Mouse (Mus musculus) T-helper 1 cell (primary cell): Measurements from ENCODE around the gene Tectb.
"Not testable (repeated sequence)": the region's sequence is repeated elsewhere in the genome, so short reads cannot be mapped to it uniquely, and the experiment has no call there.

Experiments used
- in situ Hi-C: fragments of 300-600 bp; cut with MboI, MseI; formaldehyde crosslinking; loops from one replicate; pipeline ENCODE4 v1.15.1; 2025; ENCODE audit warnings: high pct_unique_total_duplicates

The Tectb gene

DNA sequence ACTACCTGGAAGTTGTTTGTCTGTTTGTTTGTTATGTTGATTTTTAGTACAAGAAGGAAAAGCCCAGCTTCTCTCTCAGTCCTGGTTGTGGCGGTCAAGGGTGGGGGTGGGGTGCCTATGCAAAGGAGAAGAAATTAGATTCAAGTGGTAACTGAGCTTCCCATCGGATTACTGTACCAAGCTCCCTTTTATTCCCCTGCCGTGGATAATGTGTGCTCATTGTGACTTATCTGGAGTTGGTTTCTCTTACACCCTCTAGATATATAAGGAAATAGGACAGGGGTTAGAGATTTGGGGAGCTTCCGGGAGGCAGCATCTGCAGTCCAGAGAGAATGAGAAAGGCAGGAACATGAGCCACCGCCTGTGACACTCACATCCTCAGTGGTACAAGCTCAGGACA, at the start of gene Tectb:
Gene Tectb, plus strand, starts transcription at position 301 of the 400 bp plus-strand sequence.
- in situ Hi-C loops: no loop called here

DNA sequence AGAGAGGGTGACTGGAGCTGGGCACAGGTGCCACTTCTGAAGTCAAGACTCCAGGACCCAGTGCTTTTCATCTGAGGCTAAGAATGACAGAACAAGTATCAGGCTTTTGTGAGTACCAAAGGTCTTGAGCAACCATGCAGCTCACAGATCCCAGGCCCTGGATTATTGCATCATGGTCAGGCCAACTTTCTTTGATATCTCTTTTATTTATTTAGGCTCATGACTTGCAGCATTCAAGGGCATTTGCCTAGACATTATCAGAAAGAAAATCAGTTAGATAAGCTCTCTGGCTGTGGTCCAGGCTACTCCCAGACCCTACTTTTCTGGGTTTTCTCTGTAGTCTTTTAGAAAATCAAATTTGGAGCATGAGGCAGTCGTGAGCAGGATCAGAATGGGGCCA, 48.8 kb upstream of the Tectb start:
- in situ Hi-C loops: loop anchor here (5.0 kb wide), 1 partner anchor 104 kb away; no protein-coding TSS in a partner anchor

DNA sequence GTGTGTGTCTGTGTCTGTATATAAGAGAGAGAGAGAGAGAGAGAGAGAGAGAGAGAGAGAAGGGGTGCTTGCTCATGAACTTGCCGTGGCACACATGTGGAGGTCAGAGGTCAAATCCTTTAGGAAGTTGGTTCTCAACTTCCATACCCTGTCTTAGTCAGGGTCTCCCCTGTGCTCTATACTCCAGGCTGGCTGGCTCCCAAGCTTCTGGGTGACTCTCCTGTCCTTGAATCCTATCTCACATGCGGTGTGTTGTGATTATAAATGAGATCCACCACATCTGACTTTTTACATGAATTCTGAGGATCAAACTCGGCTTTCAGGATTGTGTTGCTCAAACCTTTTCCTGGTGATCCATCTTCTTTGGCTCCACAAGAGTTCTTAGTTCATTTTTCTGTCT, 48.1 kb upstream of the Tectb start:
- in situ Hi-C loops: loop anchor here (5.0 kb wide), 1 partner anchor 105 kb away; no protein-coding TSS in a partner anchor

DNA sequence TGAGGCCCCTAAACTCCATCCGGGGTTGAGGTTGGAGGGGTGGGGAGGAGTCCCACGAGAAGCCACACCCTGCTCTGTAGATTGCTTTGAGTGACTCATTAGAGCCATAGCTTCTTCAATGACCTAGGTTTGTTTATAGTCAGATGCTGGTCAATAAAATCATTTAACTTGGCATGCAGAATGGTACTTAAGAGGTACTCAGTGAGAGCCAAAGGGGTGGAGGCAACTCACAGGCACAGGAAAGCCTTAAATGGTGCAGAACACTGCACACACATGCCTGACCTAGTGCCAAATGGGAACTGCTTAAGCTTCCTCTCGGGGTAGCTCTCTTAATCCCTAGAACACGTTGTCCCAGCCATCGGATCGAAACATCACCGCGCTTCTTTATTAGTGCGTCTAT, 46.0 kb upstream of the Tectb start:
- in situ Hi-C loops: loop anchor here (5.0 kb wide), 1 partner anchor 107 kb away; no protein-coding TSS in a partner anchor

DNA sequence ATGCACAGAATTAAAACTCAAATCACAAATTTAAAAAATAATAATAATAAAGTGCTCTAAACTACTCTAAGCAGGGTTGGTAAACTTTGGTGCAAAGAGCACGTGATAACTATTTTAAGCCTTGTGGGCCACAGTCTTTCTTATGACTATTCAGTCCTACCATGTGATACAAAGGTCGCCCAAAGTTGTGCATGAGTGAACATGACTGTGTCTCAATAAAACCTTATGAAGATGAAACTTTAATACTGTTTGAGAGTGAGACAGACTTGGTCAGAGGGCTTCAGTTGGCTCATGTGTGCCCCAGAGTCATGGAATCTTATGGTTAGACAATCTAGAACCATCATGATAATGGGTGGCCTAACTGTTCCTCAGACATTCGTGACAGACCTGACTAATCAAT, 44.6 kb upstream of the Tectb start:
- in situ Hi-C loops: no loop called here

DNA sequence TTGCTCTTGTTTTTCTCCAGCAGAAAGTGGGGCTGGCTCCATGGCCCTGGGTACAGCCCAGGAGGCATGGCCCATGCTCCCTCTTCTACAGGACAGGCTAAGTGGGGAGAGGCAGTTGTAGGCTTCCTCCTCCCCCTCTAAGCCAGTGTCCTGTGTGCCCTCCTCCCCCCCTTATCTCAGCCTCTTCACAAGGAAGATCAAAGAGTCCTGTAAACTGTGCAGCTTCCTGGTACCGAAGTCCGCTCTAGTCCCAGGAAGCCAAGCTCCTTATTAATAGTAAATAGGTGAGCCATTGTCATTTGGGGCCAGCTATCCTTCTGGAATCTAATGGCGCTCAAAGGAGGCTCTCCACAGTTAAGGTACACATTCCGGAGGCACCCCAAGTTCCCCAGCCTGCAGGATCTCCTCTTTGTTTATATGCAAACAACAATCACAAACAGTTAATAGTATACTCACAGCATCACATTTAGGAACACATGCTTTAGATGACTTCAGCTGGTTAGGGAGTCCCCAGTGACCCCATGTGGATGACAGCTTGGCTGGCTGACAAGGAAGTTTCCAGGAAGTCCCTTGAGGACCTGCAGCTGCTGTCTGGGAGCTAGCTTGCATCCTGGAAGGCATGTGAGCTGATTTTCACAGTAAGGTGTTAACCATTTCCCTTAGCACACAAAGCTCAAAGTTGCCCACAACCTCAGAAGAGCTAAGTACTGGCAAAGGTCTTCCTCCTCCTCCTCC, 43.7 kb upstream of the Tectb start:
- in situ Hi-C loops: no loop called here

DNA sequence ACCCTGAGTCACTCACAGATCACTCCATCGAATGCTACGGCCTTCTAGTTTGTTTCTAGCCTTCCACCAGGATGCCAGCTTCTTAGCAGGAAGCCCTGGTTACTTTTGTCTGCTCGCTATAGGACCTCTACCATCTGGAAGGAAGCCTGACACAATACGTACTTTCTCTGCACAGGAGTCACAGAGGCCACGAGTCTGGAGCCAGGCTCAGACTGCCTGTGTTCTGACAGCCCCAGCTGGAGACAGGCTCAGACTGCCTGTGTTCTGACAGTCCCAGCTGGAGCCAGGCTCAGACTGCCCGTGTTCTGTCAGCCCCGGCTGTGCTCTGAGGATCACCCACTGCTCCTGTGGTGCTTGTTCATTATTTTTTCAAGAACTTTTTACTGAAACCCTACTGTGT, 42.6 kb upstream of the Tectb start:
- in situ Hi-C loops: no loop called here

DNA sequence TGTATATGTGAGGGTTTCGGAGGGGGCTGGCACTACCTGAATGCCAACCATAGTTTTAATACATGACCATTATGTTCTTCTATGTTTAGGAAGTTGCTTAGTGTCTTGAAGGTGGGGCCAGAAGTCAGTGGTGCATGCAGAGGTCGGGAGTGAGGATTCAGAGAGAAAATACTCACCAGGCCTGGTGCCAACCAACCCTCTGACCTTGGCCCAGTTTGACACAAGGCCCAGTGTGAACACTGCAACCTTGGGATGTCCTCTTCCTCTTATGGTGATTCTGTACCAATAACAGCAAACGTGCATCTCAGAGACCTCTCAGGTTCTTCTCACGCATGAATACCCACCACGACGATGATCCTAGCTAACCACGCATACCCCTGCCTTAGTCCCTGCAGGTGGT, 42.0 kb upstream of the Tectb start:
- in situ Hi-C loops: no loop called here

DNA sequence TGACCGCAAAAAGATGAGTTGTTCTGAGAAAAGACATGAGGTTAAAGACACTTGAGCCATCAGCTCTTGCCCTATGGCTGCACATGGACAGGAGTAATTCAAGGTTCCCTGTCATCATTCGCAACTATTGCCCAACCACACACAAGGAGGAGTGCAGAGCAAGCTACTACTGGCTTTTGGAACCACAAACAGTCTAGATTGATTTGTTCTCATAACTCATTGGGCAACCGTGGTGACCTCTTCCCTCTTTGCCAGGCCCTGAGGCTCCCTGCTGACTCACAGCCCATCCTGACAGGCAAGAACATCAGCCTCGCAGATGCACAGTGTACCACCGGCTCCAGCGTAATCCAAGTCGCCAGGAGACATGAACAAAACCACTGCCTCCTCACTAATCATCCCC, 41.2 kb upstream of the Tectb start:
- in situ Hi-C loops: no loop called here

DNA sequence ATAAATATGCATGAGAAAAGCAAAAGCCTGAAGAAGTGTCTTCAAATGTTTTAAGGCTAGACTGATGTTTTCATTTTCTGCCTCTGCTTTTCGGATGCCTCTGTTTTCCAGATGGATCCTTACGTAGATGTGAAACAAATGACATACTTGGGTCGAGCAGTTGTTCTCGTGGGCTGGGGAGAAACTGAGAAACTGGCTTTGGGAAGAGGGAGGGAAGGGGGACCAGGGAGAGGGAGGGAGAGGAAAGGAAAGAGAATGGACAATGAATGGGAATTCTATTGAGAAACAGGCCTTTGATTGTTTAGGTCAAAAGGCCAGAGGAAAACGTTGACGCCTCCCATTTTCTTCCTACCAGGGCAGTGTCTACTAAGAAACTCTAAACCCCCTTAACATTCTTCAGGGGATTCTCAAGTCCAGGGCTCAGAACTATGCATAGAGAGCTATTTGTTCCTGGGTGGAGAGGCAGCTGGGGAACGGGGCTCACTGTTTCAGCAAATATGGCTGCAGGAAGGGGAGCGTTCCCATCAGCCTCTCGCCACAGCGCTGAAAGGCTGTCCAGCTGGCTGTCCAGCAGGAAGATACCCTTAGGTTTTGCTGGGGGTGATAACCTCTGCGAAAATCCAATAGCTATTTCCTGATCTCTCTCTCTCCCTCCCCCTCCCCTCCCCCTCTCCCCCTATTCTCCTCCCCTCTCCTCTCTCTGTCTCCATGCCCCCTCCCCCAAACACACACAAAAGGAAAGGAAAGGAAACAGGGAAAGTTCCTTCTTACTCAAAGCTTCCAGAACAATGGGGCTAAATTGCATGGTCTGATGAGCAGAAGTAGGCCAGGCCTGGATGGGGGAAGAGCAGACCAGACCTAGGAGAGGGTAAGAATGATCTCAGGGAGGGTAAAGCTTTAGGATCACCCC, 36.9 kb upstream of the Tectb start:
- in situ Hi-C loops: no loop called here

DNA sequence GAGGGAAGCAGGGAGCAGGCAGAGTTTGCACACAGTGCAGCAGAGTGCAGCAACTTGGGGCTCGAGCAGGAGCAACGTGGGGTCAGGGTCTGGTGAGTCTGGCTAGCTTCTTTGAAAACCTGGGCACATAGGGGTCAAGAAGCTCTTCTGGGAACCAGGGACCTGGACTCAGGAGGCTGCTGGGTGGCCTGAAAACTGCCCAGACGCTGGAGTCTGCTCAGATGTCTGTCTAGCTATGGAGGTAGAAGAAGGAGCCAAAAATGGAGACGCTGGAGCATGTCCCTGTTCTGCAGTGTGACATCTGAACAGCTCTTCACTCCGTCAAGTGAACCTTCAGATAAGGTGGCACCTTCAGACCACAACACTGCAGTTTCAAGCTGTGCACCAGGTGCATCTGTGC, 35.8 kb upstream of the Tectb start:
- in situ Hi-C loops: no loop called here

DNA sequence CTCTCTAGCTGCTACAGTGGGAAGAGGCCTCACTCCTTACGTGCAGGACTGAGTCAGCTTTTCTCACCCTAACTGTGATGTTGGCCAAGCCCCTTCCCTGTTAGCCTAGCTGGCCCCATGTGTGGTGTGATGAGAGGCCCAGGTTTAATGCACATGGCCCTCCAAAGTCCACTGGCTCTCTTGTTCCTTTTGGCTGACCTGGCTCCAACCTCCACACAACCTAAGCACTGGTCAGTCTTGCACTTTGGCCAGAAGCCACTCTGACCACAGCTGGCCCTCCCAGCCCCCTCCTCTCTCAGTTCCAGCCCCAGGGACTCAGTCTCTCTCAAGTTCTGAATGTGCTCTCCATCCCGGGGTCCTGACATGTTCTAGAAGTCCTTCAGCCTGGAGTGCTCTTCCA, 35.4 kb upstream of the Tectb start:
- in situ Hi-C loops: no loop called here

DNA sequence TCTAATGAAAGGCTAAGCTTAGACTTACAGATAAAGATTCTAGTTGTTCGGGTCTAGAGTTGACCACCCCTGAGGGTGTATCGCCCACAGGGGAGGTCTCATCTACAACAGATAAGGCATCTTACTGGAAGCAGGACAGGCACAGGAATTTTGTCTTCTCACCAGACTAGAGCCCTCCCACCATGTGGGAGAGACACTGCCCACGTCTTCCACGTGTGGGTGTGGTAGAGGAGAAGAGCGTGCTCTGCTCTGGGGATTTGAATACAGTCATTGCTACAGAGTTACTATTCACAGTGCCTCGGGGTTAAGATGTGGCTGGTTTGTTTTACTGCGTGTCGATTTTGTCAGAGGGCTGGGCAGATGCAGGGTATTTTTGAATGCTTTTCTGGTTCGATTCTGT, 33.0 kb upstream of the Tectb start:
- in situ Hi-C loops: no loop called here

DNA sequence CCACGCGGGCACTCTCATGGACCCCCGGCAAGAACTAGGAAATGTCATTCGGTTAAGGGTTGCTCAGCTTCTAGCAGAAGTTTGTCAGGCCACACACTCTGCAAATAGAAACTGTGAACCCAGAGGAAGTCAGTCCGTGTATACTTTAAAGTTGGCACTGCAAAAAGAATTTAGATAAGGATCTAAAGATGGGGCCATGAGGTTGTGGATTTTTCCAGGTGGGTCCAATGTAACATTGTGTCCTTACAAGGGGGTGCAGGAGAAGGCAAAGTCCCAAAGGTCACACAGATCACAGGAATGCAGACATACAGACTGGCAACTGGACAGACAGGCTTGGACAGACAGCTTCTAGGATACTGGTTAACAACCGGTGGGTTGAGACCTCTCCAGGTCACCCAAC, 32.4 kb upstream of the Tectb start:
- in situ Hi-C loops: no loop called here

DNA sequence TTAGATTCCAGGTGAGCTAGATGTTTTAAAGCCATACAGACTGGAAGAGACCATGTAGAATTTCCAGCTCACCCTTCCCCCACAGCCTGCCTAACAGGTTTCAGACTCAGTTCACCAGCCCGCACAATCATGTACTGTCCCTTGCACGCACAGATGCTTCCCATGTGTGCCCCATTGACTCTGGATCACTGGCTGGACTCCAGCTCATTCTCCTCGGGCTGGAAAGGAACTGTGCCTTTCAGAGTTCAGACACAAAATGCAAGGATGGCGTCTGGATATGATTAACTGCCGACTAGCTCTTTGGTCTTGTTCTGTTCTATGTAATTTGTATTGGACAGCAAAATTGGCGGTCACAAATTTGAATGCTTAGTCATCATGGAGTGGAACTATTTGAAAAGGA, 30.9 kb upstream of the Tectb start:
- in situ Hi-C loops: no loop called here

DNA sequence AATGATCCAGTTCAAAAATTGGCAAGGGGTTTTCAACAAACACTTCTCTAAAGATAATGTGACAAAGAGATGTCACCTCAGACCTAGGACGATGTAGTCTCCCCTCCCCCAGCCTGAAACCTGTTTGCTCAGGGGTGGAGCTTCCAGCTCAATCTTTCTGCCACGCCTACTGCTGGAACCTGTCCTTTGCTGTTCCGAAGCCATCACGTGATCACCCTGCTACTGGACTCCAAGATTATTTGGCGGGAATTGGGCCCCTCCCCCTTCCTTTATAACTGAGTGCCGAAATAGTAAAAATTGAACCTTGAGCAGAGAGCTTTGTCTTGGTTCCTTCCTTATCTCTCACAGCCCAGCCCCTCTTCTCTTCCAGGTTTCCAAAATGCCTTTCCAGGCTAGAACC, 28.3 kb upstream of the Tectb start:
- in situ Hi-C loops: not testable (repeated sequence)

DNA sequence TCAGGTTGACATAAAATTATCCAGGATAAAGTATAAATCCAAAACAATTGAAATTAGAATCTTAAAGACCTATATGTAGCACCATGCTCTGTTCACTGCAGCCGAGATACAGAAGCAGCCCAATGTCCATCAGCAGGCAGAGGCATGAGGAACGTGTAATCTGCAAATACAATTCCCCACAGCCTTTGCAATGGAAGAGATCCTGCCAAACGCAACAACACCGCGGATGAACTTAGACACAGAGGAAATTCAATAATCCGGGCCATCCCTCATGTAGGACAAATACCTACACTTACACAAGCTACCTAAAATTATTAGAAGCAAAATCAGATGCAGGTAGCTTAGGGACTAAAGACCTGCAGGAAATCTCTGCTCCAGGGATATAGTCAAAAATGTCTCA, 27.6 kb upstream of the Tectb start:
- in situ Hi-C loops: no loop called here

DNA sequence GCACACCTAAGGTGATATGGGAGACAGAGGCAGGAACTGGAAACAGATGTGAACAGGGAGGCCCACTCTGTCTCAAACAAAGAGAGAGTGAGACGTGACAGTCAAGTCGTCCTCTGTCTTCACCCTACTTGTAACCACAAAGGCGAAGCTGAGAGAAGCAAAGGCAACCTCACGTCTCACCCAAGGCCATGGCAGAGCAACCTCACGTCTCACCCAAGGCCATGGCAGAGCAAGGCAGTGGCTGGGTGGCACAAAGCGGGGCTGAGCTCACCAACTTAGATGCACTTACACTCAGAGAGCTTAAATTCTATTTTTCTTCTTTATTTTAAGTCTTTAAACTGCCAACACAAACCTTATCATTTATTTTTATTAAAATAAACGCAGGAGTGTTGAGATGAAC, 23.5 kb upstream of the Tectb start:
- in situ Hi-C loops: no loop called here

DNA sequence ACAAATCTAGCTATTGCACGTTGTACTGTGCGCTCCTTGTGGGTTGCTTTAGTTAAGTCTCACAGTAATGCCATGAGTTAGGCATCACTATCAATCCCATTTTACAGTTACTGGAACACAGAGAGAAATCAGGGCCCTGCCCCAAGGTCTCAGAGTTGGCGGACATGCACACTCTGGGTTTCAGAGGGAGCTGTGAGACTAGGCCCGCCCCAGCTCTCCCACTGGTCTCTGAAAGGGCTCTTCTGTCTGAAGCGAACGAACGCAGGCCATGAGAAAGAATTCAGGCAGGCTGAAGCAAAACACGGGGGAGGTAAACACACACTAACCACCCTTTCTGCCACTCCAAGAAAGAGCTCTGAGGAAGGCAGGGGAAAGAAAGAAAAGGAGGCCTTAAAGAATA, 21.9 kb upstream of the Tectb start:
- in situ Hi-C loops: no loop called here

DNA sequence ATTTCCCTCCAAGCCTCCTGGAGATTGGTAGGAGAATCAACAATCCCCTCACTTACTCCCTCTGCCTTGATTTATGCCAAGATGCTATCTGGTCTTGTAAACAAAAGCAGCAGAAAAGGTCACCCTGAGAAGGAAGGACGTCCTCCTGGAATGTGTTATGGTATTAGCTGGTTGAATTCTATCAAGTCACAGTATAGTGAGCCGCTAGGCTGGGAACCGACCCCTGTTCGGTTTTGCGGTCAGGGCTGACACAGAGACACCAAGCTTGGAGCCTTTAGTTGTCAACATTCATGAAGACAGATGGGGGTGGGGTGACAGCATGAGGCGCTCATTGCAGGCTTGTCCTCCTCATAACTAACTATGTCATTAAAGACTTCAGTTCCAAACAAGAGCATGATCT, 20.7 kb upstream of the Tectb start:
- in situ Hi-C loops: no loop called here

DNA sequence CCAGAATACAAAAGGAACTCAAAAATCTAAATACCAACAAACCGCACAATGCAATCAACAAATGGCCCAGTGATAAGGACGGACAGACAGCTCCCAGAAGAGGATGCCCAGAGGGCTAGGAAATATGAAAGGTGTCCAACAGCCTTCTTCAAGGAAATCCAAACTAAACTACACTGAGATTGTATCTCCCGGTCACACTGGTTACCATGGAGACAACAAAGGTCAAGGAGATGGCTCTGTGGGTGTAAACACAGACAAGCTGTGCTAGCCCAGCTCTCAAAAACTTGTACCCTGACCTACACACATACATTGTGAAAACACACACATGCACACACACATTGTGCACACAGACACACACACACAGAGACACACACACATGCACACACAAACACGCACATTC, 18.3 kb upstream of the Tectb start:
- in situ Hi-C loops: no loop called here

DNA sequence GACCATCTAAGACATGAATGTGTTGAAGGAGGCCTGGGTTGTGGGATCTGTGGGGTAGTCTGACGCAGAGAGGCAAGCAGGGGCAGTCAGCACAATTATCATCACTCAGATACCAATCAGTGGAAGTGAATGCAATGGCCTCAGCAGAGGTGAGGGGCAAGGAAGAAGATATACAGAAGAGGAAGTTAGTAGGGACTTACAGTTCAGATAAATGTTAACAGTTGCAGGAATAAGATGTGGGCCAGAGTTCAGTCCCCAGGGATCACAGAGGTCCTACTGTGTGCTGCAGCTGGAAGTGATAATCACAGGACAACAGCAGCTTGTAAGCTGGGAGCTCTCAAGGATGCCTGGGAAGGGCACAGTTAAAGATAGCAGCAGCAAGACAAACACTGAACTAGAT, 16.4 kb upstream of the Tectb start:
- in situ Hi-C loops: no loop called here
